Mouse (Mus musculus) cerebellum, adult 2 months (tissue): ENCODE measurements around the gene Tle2. TPM values are rescaled to one million over a fixed set of nuclear protein-coding genes. Genes with fewer than 3 reads are reported as not detected.

Source experiments
- DNase-seq, 2 experiments: peaks; one replicate each; pipeline ENCODE4 v3.0.0; 2021
- H3K27ac ChIP-seq: fragments of 200-500 bp; 2 replicates; pipeline ENCODE4 v1.5.1; 2012; ENCODE audit warnings: low read length, control low read depth, inconsistent platforms; ENCODE audit not compliant: insufficient read depth
- H3K27me3 ChIP-seq: fragments of 200-500 bp; 2 replicates; pipeline ENCODE4 v1.6.1; 2012; ENCODE audit warnings: inconsistent platforms, mild to moderate bottlenecking, low read length, moderate library complexity; ENCODE audit not compliant: control insufficient read depth, insufficient read depth
- H3K4me1 ChIP-seq: fragments of 200-500 bp; 2 replicates; pipeline ENCODE4 v1.6.1; 2011; ENCODE audit warnings: low read length; ENCODE audit not compliant: control insufficient read depth, insufficient read depth
- H3K4me3 ChIP-seq: fragments of 200-500 bp; replicated peaks from 2 replicates; pipeline ENCODE3; 2011; ENCODE audit warnings: mild to moderate bottlenecking, low read depth, low read length, control low read depth; ENCODE audit not compliant: insufficient read depth
- CTCF ChIP-seq: fragments of 200-500 bp; IDR thresholded peaks from 2 replicates; pipeline ENCODE4 v1.5.1; 2011; ENCODE audit warnings: low read depth, mild to moderate bottlenecking, control low read depth, low read length, moderate library complexity, borderline replicate concordance; ENCODE audit not compliant: insufficient read depth
- POLR2A ChIP-seq: fragments of 200-500 bp; IDR thresholded peaks from 2 replicates; pipeline ENCODE4 v1.6.1; 2011; ENCODE audit warnings: low read length, control low read depth, borderline replicate concordance; ENCODE audit not compliant: insufficient read depth
- WGBS: fragments of 180-500 bp; shearing (Covaris S2); methylation state at CpG from one replicate; pipeline ENCODE4 v1.1.7; 2018; 5-methylcytosine and 5-hydroxymethylcytosine counted together
- polyA plus RNA-seq: library from polyadenylated mRNA; depleted of rRNA; stranded (reverse); fragments of >200 nt; gene quantifications from 2 replicates; pipeline ENCODE4 v1.2.3, GENCODE M21; 2012

Gene Tle2
- polyA plus RNA-seq, 1 experiment: 282 TPM

DNA sequence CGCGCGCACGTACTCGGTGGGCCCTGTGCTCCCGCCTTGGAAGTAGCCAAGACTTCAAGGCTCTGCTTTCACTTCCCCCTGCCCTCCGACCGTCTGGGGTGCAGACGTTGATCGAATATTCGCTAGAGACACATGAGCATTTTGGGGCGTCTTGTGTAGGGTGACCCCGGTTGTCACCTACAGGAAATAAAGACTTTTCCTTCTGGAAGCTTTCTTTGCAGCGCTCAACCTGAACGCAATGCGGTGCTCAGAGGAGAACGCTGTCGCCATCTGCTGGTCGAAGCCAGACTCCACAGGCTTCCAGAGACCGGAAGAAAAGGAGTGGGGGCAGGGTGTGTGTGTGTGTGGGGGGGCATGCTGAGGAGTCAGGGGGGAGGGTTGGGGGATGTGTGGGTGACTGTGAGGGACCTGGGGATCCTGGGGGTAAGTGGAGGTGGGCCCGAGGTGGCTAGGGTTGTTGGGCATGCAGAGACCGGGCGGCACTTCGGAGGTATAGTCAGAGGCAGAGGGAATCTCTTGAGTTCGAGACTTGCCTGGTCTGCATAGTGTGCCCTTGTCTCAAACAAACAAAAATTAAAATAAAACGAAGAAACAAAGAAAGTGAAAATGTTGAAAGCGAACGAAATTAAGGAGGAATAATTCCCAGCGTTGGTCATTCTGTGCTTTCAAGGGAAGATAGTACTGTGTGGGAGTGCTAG, 30.8 kb downstream of the Tle2 start:
- WGBS: 16% methylated on average over 29 of the region's 29 CpGs
- H3K27ac ChIP-seq: peak overlapping the region; percentile 91; the same call in 1 of the 2 replicates
- no peaks in the 10 kb centered on the region for H3K27me3 ChIP-seq
- H3K4me1 ChIP-seq: peaks cover 20% of the 10 kb centered on the region
- peak; percentile 88 to 90 for DNase-seq
- TF ChIP-seq POLR2A (no peak), CTCF (peak; percentile 94)
- H3K4me3 ChIP-seq: peak overlapping the region; percentile 16

DNA sequence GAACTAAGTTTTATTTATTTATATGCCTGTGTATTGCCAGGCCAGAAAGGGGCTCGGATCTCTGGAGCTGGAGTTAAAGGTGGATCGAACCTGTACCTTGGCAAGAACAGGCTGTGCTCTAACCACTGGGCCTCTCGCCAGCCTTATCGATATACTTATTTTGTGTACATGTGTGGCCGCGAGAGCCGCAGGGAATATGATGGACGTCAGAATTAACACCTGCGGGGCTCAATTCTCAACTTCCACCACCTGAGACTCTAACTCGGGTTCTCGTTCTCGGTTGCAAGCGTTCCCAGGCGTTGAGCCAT, 31.3 kb downstream of the Tle2 start:
- Histone ChIP-seq H3K27me3 (no peaks in the 10 kb centered on the region), H3K27ac (peak overlapping the region; percentile 91), H3K4me1 (peaks cover 20% of the 10 kb centered on the region), H3K4me3 (peak overlapping the region; percentile 71)
- 2% methylated on average over 14 of the region's 14 CpGs for WGBS
- DNase-seq: no peak
- no peak for TF ChIP-seq POLR2A

- H3K4me3 ChIP-seq: peak within 1 kb of the TSS; percentile 86
- TF ChIP-seq CTCF (no peak), POLR2A (peak; percentile 48; the same call in 1 of the 2 replicates)
- H3K27ac ChIP-seq: peak within 1 kb of the TSS; percentile 91
- H3K4me1 ChIP-seq: peaks cover 18% of the 10 kb centered on the region
- under 1% methylated on average over 39 of the region's 39 CpGs for WGBS
- DNase-seq: peak; percentile 93 to 98
- H3K27me3 ChIP-seq: no peaks in the 10 kb centered on the region
Measured at GRCm38 (mm10) chr10:81605974-81606751, 31.8 kb downstream of the Tle2 start, which contains the start of gene BC025920. BC025920 (plus strand) TSS chr10:81606270.

DNA sequence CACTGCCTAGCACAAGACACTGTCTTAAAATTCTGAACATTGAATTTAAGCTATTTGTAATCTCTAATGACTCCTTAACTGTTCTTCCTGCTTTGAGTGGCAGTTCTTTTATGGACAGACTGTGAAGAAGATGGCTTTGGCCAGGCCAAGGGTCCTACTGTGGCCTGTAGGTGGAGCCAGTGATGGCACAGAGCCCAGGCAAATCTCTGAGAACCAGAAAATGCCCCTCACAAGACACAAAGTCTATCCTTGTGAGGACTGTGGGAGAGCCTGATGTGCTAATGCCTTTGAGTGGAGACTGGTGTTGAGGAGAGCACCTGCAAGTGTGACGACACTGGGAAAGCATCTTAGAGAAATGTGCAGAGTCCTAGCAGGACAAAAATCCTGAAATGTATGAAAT, 33.9 kb downstream of the Tle2 start:
- no peak overlapping the region for H3K27ac ChIP-seq
- peak in 1 of 2 experiments; percentile 20 for DNase-seq
- H3K4me1 ChIP-seq: peaks cover 7% of the 10 kb centered on the region; the same call in 1 of the 2 replicates
- no peak overlapping the region for H3K4me3 ChIP-seq
- no peaks in the 10 kb centered on the region for H3K27me3 ChIP-seq
- 86% methylated on average over 1 of the region's 1 CpGs for WGBS
- TF ChIP-seq CTCF: no peak
- no peak for TF ChIP-seq POLR2A

GRCm38 (mm10) chr10:81612779-81613178, 38.4 kb downstream of the Tle2 start:
- 59% methylated on average over 3 of the region's 3 CpGs for WGBS
- no peaks in the 10 kb centered on the region for H3K27me3 ChIP-seq
- H3K27ac ChIP-seq: no peak overlapping the region
- no peak for DNase-seq
- H3K4me1 ChIP-seq: no peaks in the 10 kb centered on the region
- TF ChIP-seq POLR2A: no peak
- no peak for TF ChIP-seq CTCF
- H3K4me3 ChIP-seq: no peak overlapping the region

DNA sequence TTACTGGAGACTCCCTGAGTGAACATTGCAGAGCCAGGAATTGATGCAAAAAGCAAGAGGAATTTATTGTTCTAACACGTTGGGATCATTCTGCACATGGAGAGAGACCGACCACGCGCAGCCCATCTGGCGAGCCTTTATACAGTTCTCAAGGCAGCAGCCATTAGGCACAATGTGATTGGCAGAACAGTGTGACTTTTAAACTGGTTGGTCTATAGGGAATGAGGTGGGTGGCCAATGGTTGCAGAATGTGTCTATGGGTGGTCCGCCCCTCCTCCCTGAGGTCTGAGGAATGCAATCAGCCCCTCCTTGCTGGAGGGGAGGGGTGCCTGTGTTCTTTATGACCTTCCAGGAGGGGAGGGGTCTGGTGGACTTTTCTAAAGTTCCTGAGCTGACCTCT, 41.1 kb downstream of the Tle2 start:
- WGBS: 53% methylated on average over 6 of the region's 6 CpGs
- H3K4me3 ChIP-seq: no peak overlapping the region
- DNase-seq: no peak
- H3K4me1 ChIP-seq: no peaks in the 10 kb centered on the region
- TF ChIP-seq CTCF (no peak), POLR2A (no peak)
- H3K27me3 ChIP-seq: no peaks in the 10 kb centered on the region
- H3K27ac ChIP-seq: no peak overlapping the region

DNA sequence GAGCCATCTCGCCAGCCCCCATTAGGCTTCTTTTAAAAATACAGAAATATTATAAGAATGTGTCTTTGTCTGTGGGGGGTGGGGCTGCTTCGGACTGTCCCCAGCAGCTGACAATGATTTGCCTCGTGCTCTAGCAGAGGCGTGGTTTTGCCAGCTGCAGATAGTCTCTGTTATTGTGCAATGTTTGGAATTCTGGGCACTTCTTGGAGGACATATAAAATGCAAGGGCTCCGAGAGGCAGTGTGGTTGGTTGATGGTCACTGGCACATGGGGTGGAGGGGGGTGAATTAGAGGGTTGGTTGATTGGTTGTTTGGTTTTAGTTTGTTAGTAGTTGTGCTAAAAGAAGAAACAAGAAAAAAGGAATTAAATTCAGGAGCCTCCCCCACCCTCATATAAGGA, 45.6 kb downstream of the Tle2 start:
- WGBS: 86% methylated on average over 5 of the region's 5 CpGs
- no peak for TF ChIP-seq CTCF
- no peak for TF ChIP-seq POLR2A
- H3K4me1 ChIP-seq: no peaks in the 10 kb centered on the region
- no peak for DNase-seq
- no peak overlapping the region for H3K4me3 ChIP-seq
- H3K27ac ChIP-seq: no peak overlapping the region
- H3K27me3 ChIP-seq: no peaks in the 10 kb centered on the region

DNA sequence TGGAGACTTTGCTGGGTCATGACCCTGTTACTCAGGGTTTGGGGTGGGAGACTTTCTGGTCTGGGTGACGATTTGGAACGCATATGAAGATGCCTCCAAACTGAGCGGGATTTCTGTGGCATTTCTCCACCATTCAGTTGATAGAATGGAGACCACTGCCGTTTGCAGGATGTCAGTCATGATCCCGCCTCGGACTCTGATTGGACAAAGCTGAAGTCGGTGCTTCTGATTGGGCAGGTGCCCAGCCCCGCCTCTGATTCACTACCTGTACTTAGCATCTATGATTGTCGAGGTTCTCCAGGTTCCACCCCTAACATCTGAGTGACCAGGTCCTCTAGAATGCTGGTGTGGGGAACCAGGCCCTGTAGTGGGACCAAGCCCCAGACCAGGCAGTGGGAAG, 46.4 kb downstream of the Tle2 start:
- Histone ChIP-seq H3K27me3 (no peaks in the 10 kb centered on the region), H3K4me1 (no peaks in the 10 kb centered on the region), H3K27ac (no peak overlapping the region), H3K4me3 (no peak overlapping the region)
- WGBS: 66% methylated on average over 9 of the region's 9 CpGs
- no peak for TF ChIP-seq POLR2A
- no peak for TF ChIP-seq CTCF
- DNase-seq: no peak
